31 mouse cellular contexts compared by ENCODE assay signal in genomic region chr12:80074331-80074730, GRCm38 (mm10). TPM values are rescaled to one million over a fixed set of nuclear protein-coding genes. Genes with fewer than 3 reads are reported as not detected.
DNase-seq lines count a peak whose midpoint lies in the region; ATAC-seq and TF ChIP-seq lines count a peak whose summit lies in the region.
"Had no signal": no experiment of that assay in that cellular context is flagged by ENCODE, and none has a peak within 500 bp of the region (broad histone marks: within the 10 kb centered on the region; RNA-seq: fewer than 3 reads in every experiment).

No protein-coding gene starts in this region.

- peak overlapping the region; percentile 59 for H3K27ac ChIP-seq in intestine, embryonic 16.5 days (ENCODE audit: low read length)
- H3K27ac ChIP-seq in intestine, postnatal 0 days (ENCODE audit: low read depth, low read length) = no peak overlapping the region
- H3K27ac ChIP-seq in lung, embryonic 15.5 days = peak overlapping the region; percentile 46
- H3K27ac ChIP-seq in stomach, embryonic 14.5 days (ENCODE audit: low read length) = peak overlapping the region; percentile 56; the same call in 1 of the 2 replicates
- H3K27ac ChIP-seq in stomach, postnatal 0 days (replicated peaks) = no peak overlapping the region
- H3K27ac ChIP-seq in stomach, embryonic 16.5 days (ENCODE audit: low read length) = peak overlapping the region; percentile 28
- H3K27ac ChIP-seq: embryonic facial prominence, embryonic 10.5 days; embryonic facial prominence, embryonic 13.5 days; forebrain, embryonic 12.5 days; forebrain, embryonic 15.5 days; heart, embryonic 15.5 days; hindbrain, embryonic 10.5 days; hindbrain, embryonic 13.5 days had no signal

- H3K9me3 ChIP-seq in intestine, embryonic 16.5 days (ENCODE audit: control insufficient read depth, low read length) = no peaks in the 10 kb centered on the region
- no peaks in the 10 kb centered on the region for H3K9me3 ChIP-seq in intestine, postnatal 0 days (ENCODE audit: control insufficient read depth)
- H3K9me3 ChIP-seq in lung, embryonic 15.5 days = no peaks in the 10 kb centered on the region
- H3K9me3 ChIP-seq in stomach, embryonic 14.5 days (ENCODE audit: control insufficient read depth, low read depth, low read length) = no peaks in the 10 kb centered on the region
- H3K9me3 ChIP-seq in stomach, postnatal 0 days (ENCODE audit: control insufficient read depth, low read length) = no peaks in the 10 kb centered on the region
- H3K9me3 ChIP-seq in stomach, embryonic 16.5 days (replicated peaks; ENCODE audit: control insufficient read depth, low read length) = no peaks in the 10 kb centered on the region
- H3K9me3 ChIP-seq: embryonic facial prominence, embryonic 10.5 days; embryonic facial prominence, embryonic 13.5 days; forebrain, embryonic 12.5 days; forebrain, embryonic 15.5 days; G1E; heart, embryonic 12.5 days; heart, embryonic 15.5 days; hindbrain, embryonic 10.5 days; hindbrain, embryonic 13.5 days had no signal

- no peak for TF ChIP-seq CTCF in intestine, postnatal 0 days (IDR thresholded peaks at IDR 0.05; ENCODE audit: low read depth)
- no peak for TF ChIP-seq CTCF in lung, adult 2 months (IDR thresholded peaks at IDR 0.05; ENCODE audit: insufficient read depth, low read length)
- TF ChIP-seq CTCF in stomach, postnatal 0 days (IDR thresholded peaks at IDR 0.05; ENCODE audit: low read depth) = no peak

- no peak overlapping the region for H3K9ac ChIP-seq in intestine, embryonic 16.5 days (ENCODE audit: low read depth, low read length)
- H3K9ac ChIP-seq in intestine, postnatal 0 days (ENCODE audit: low read depth, low read length) = no peak overlapping the region
- no peak overlapping the region for H3K9ac ChIP-seq in lung, embryonic 15.5 days
- H3K9ac ChIP-seq in stomach, embryonic 14.5 days (replicated peaks; ENCODE audit: low read depth, low read length) = no peak overlapping the region
- H3K9ac ChIP-seq in stomach, postnatal 0 days (ENCODE audit: low read length) = no peak overlapping the region
- no peak overlapping the region for H3K9ac ChIP-seq in stomach, embryonic 16.5 days (ENCODE audit: low read length)
- H3K9ac ChIP-seq: embryonic facial prominence, embryonic 13.5 days; forebrain, embryonic 12.5 days; forebrain, embryonic 15.5 days; heart, embryonic 12.5 days; heart, embryonic 15.5 days; hindbrain, embryonic 13.5 days had no signal

- 0 out of 2 replicates have a peak, but pooled peaks cover 4% of the 10 kb centered on the region for H3K4me1 ChIP-seq in intestine, embryonic 16.5 days (ENCODE audit: control insufficient read depth, insufficient read depth, low read length)
- no peaks in the 10 kb centered on the region for H3K4me1 ChIP-seq in intestine, postnatal 0 days (replicated peaks; ENCODE audit: control insufficient read depth, insufficient read depth, low read length)
- peaks cover 4% of the 10 kb centered on the region; the same call in 1 of the 2 replicates for H3K4me1 ChIP-seq in lung, embryonic 15.5 days
- no peaks in the 10 kb centered on the region for H3K4me1 ChIP-seq in lung, adult 2 months (ENCODE audit: control insufficient read depth, insufficient read depth, low read length)
- 0 out of 2 replicates have a peak, but pooled peaks cover 3% of the 10 kb centered on the region for H3K4me1 ChIP-seq in stomach, embryonic 14.5 days (ENCODE audit: control insufficient read depth, insufficient read depth, low read length)
- no peaks in the 10 kb centered on the region for H3K4me1 ChIP-seq in stomach, postnatal 0 days (replicated peaks; ENCODE audit: control insufficient read depth, insufficient read depth)
- H3K4me1 ChIP-seq in stomach, embryonic 16.5 days (ENCODE audit: control insufficient read depth, insufficient read depth, low read length) = no peaks in the 10 kb centered on the region
- H3K4me1 ChIP-seq: heart, embryonic 15.5 days had no signal

- WGBS in intestine, embryonic 16.5 days = 56% methylated on average over 2 of the region's 2 CpGs
- 64% methylated on average over 2 of the region's 2 CpGs for WGBS in intestine, postnatal 0 days
- WGBS in lung, embryonic 15.5 days = 50% methylated on average over 2 of the region's 2 CpGs
- 65% methylated on average over 2 of the region's 2 CpGs for whole genome bisulfite sequencing in lung, adult 2 months
- WGBS in stomach, embryonic 14.5 days = 43% methylated on average over 2 of the region's 2 CpGs
- WGBS in stomach, postnatal 0 days = 48% methylated on average over 2 of the region's 2 CpGs
- WGBS in stomach, embryonic 16.5 days = 48% methylated on average over 2 of the region's 2 CpGs

- no peak for TF ChIP-seq POLR2A in lung, adult 2 months (IDR thresholded peaks at IDR 0.05; ENCODE audit: borderline replicate concordance, extremely low read depth, low read depth, low read length)

- H3K36me3 ChIP-seq in intestine, embryonic 16.5 days (ENCODE audit: control insufficient read depth, insufficient read depth, low read length) = no peaks in the 10 kb centered on the region
- no peaks in the 10 kb centered on the region for H3K36me3 ChIP-seq in intestine, postnatal 0 days (ENCODE audit: control insufficient read depth, insufficient read depth)
- H3K36me3 ChIP-seq in lung, embryonic 15.5 days = no peaks in the 10 kb centered on the region
- no peaks in the 10 kb centered on the region for H3K36me3 ChIP-seq in stomach, embryonic 14.5 days (ENCODE audit: control insufficient read depth, insufficient read depth, low read length)
- no peaks in the 10 kb centered on the region for H3K36me3 ChIP-seq in stomach, postnatal 0 days (ENCODE audit: control insufficient read depth, insufficient read depth, low read length)
- H3K36me3 ChIP-seq in stomach, embryonic 16.5 days (ENCODE audit: control insufficient read depth, insufficient read depth, low read length) = no peaks in the 10 kb centered on the region
- H3K36me3 ChIP-seq: embryonic facial prominence, embryonic 10.5 days; embryonic facial prominence, embryonic 13.5 days; forebrain, embryonic 12.5 days; forebrain, embryonic 15.5 days; G1E; heart, embryonic 12.5 days; heart, embryonic 15.5 days; hindbrain, embryonic 10.5 days; hindbrain, embryonic 13.5 days had no signal

- no peak for ATAC-seq in intestine, embryonic 16.5 days
- ATAC-seq in intestine, postnatal 0 days = no peak
- ATAC-seq in lung, embryonic 15.5 days (ENCODE audit: borderline replicate concordance, extremely low read depth, low FRiP score, low TSS enrichment) = no peak
- ATAC-seq in stomach, embryonic 14.5 days (ENCODE audit: insufficient number of reproducible peaks, insufficient read depth, low FRiP score, low read depth) = no peak
- no peak for ATAC-seq in stomach, postnatal 0 days (ENCODE audit: low FRiP score, low TSS enrichment)
- no peak for ATAC-seq in stomach, embryonic 16.5 days (ENCODE audit: insufficient read depth, low FRiP score)
- ATAC-seq: forebrain, embryonic 15.5 days had no signal

- no peak for TF ChIP-seq EP300 in stomach, postnatal 0 days (optimal IDR thresholded peaks at IDR 0.05)

- H3K4me2 ChIP-seq in intestine, embryonic 16.5 days (ENCODE audit: low read depth, low read length) = no peak overlapping the region
- no peak overlapping the region for H3K4me2 ChIP-seq in intestine, postnatal 0 days (replicated peaks; ENCODE audit: low read depth)
- no peak overlapping the region for H3K4me2 ChIP-seq in lung, embryonic 15.5 days
- no peak overlapping the region for H3K4me2 ChIP-seq in stomach, embryonic 14.5 days (replicated peaks; ENCODE audit: low read depth, low read length)
- H3K4me2 ChIP-seq in stomach, postnatal 0 days (replicated peaks; ENCODE audit: low read depth) = no peak overlapping the region
- H3K4me2 ChIP-seq in stomach, embryonic 16.5 days (ENCODE audit: low read depth, low read length) = no peak overlapping the region
- H3K4me2 ChIP-seq: embryonic facial prominence, embryonic 13.5 days; forebrain, embryonic 12.5 days; forebrain, embryonic 15.5 days; heart, embryonic 12.5 days; heart, embryonic 15.5 days; hindbrain, embryonic 13.5 days had no signal

- H3K27me3 ChIP-seq in intestine, embryonic 16.5 days (replicated peaks; ENCODE audit: control insufficient read depth, insufficient read depth, low read length) = no peaks in the 10 kb centered on the region
- no peaks in the 10 kb centered on the region for H3K27me3 ChIP-seq in intestine, postnatal 0 days (replicated peaks; ENCODE audit: control insufficient read depth, insufficient read depth, low read length)
- no peaks in the 10 kb centered on the region for H3K27me3 ChIP-seq in lung, embryonic 15.5 days
- H3K27me3 ChIP-seq in stomach, embryonic 14.5 days (ENCODE audit: control insufficient read depth, insufficient read depth, low read length) = no peaks in the 10 kb centered on the region
- H3K27me3 ChIP-seq in stomach, postnatal 0 days (ENCODE audit: control insufficient read depth, insufficient read depth, low read length) = no peaks in the 10 kb centered on the region
- H3K27me3 ChIP-seq in stomach, embryonic 16.5 days (ENCODE audit: control insufficient read depth, insufficient read depth, low read length) = no peaks in the 10 kb centered on the region
- H3K27me3 ChIP-seq: CH12.LX; embryonic facial prominence, embryonic 13.5 days; forebrain, embryonic 12.5 days; forebrain, embryonic 15.5 days; heart, embryonic 12.5 days; heart, embryonic 15.5 days; hindbrain, embryonic 13.5 days had no signal

- DNase-seq in lung, adult 2 months = no peak
- no peak for DNase-seq in stomach, postnatal 0 days (ENCODE audit: low spot score)
- no peak for DNase-seq in spleen, postnatal 4 days (ENCODE audit: low spot score in 2 of 2)
- DNase-seq: adrenal gland, adult 2 months; adrenal gland, postnatal 14 days; B cell, adult 2 months; cerebellum, adult 11 months; cerebellum, adult 8-10 months; cerebellum, postnatal 10 days; cerebellum, postnatal 36 days; embryo, embryonic 11 days; gastrocnemius, postnatal 25 days; heart, adult 18-20 months; heart, postnatal 10 days; heart, postnatal 36 days had no signal

- no peak overlapping the region for H3K4me3 ChIP-seq in intestine, embryonic 16.5 days (ENCODE audit: low read length)
- no peak overlapping the region for H3K4me3 ChIP-seq in intestine, postnatal 0 days (ENCODE audit: low read depth, low read length)
- no peak overlapping the region for H3K4me3 ChIP-seq in lung, embryonic 15.5 days
- no peak overlapping the region for H3K4me3 ChIP-seq in lung, adult 2 months (replicated peaks; ENCODE audit: extremely low read depth, low read depth, low read length)
- H3K4me3 ChIP-seq in stomach, embryonic 14.5 days (ENCODE audit: low read depth, low read length) = no peak overlapping the region
- H3K4me3 ChIP-seq in stomach, postnatal 0 days (ENCODE audit: low read depth, low read length) = no peak overlapping the region
- no peak overlapping the region for H3K4me3 ChIP-seq in stomach, embryonic 16.5 days (replicated peaks; ENCODE audit: low read length)
- H3K4me3 ChIP-seq: embryonic facial prominence, embryonic 10.5 days; embryonic facial prominence, embryonic 13.5 days; erythroblast, embryonic 14.5 days; forebrain, embryonic 12.5 days; forebrain, embryonic 15.5 days; heart, embryonic 12.5 days; heart, embryonic 15.5 days; hindbrain, embryonic 10.5 days; hindbrain, embryonic 13.5 days had no signal

RNA-seq across cellular contexts. Expression of gene Zfp36l1, which starts 38.5 kb away (rescaled TPM):
- 79.7 and 89.1 TPM in 2 replicates for polyA plus RNA-seq in intestine, embryonic 16.5 days (2015; fragmentation: Nextera tagmentation; extraction: Ambion mirVana)
- polyA plus RNA-seq in intestine, postnatal 0 days (2015; fragmentation: Nextera tagmentation; extraction: Ambion mirVana) = 77.9 and 80.7 TPM in 2 replicates
- polyA plus RNA-seq in lung, embryonic 15.5 days (2015; fragmentation: Nextera tagmentation; extraction: Ambion mirVana) = 139 and 147 TPM in 2 replicates
- polyA plus RNA-seq in lung, adult 2 months (2012; rRNA removed) = 261 and 286 TPM in 2 replicates
- 228 and 245 TPM in 2 replicates for polyA plus RNA-seq in stomach, embryonic 14.5 days (2014; fragmentation: Nextera tagmentation; extraction: Ambion mirVana)
- 90.8 and 98.5 TPM in 2 replicates for polyA plus RNA-seq in stomach, postnatal 0 days (2015; fragmentation: Nextera tagmentation; extraction: Ambion mirVana)
- 137 and 140 TPM in 2 replicates for polyA plus RNA-seq in stomach, embryonic 16.5 days (2015; fragmentation: Nextera tagmentation; extraction: Ambion mirVana)

Comparison
In these comparisons a context has a peak if more than half of its experiments do, and no peak if none do; other contexts are left out.
1. H3K27ac ChIP-seq: peak in intestine, embryonic 16.5 days (single experiment), lung, embryonic 15.5 days (single experiment), stomach, embryonic 14.5 days (single experiment) and stomach, embryonic 16.5 days (single experiment); none in intestine, postnatal 0 days (single experiment) and stomach, postnatal 0 days (single experiment).